Mouse (Mus musculus) CH12.LX (cell line): Measurements from ENCODE around the gene Rin3.

ENCODE experiments used
- CTCF ChIP-seq, 2 experiments: IDR thresholded peaks in 1 of 2; conservative IDR thresholded peaks in 1 of 2; 2 replicates each; pipeline ENCODE4 v1.5.1; 2011 to 2012; ENCODE audit warnings: low read depth in 2 of 2, low read length in 2 of 2, improper control_type of control experiment in 1 of 2, inconsistent platforms in 1 of 2, mild to moderate bottlenecking in 1 of 2, moderate library complexity in 1 of 2
- EP300 ChIP-seq: IDR thresholded peaks from 2 replicates; pipeline ENCODE4 v1.6.1; 2011; ENCODE audit warnings: low read length, improper control_type of control experiment
- HCFC1 ChIP-seq: IDR thresholded peaks from 2 replicates; pipeline ENCODE4 v1.6.1; 2012; ENCODE audit warnings: low read depth, mild to moderate bottlenecking, inconsistent platforms, low read length, improper control_type of control experiment
- JUND ChIP-seq: conservative IDR thresholded peaks from 2 replicates; pipeline ENCODE4 v1.6.1; 2011; ENCODE audit warnings: low read depth, low read length, improper control_type of control experiment
- KAT2A ChIP-seq: IDR thresholded peaks from 2 replicates; pipeline ENCODE4 v1.6.1; 2012; ENCODE audit warnings: low read length, improper control_type of control experiment, inconsistent platforms; ENCODE audit not compliant: insufficient replicate concordance
- NELFE ChIP-seq: IDR thresholded peaks from 2 replicates; pipeline ENCODE4 v1.6.1; 2011; ENCODE audit warnings: low read depth, low read length, improper control_type of control experiment
- POLR2A ChIP-seq: IDR thresholded peaks from 2 replicates; pipeline ENCODE4 v1.6.1; 2011; ENCODE audit warnings: low read depth, mild to moderate bottlenecking, improper control_type of control experiment, low read length
- POLR2AphosphoS2 ChIP-seq: IDR thresholded peaks from 2 replicates; pipeline ENCODE4 v1.6.1; 2011; ENCODE audit warnings: low read depth, low read length, improper control_type of control experiment
- RCOR1 ChIP-seq: conservative IDR thresholded peaks from 2 replicates; pipeline ENCODE4 v1.6.1; 2012; ENCODE audit warnings: low read depth, mild to moderate bottlenecking, inconsistent platforms, low read length, improper control_type of control experiment
- TBP ChIP-seq: conservative IDR thresholded peaks from 2 replicates; pipeline ENCODE4 v1.6.1; 2011; ENCODE audit warnings: low read depth, low read length, improper control_type of control experiment
- TCF12 ChIP-seq: IDR thresholded peaks from 2 replicates; pipeline ENCODE4 v1.6.1; 2014; ENCODE audit warnings: low read depth, mild to moderate bottlenecking, inconsistent platforms, low read length, improper control_type of control experiment
- USF1 ChIP-seq: IDR thresholded peaks from 2 replicates; pipeline ENCODE4 v1.6.1; 2014; ENCODE audit warnings: low read depth, mild to moderate bottlenecking, inconsistent platforms, low read length, improper control_type of control experiment
- USF2 ChIP-seq: conservative IDR thresholded peaks from 2 replicates; pipeline ENCODE4 v1.6.1; 2011; ENCODE audit warnings: low read depth, low read length, improper control_type of control experiment

DNA sequence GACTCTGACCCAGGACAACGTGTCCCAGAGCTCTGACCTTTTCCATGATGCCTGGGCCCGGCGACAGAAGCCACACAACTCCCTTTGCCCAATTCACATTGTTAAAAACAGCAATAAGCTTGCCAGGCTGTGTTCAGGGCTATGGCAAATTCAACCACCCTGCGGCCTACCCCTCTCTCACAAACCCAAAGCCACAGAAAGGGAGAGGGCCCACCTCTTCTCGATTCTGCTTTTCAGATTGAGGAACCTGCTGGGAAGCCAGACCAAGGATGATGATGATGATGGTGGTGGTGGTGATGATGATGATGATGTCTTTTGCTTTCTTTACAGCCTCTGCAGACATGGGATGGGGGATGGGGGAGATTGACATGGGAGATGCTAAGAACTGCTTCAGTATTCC lies 36.6 kb upstream of the Rin3 start:
- TF ChIP-seq RCOR1: no peak
- no peak for TF ChIP-seq USF1
- no peak for TF ChIP-seq EP300
- no peak for TF ChIP-seq CTCF (conservative IDR thresholded peaks at IDR 0.05 in 1 of 2, IDR thresholded peaks at IDR 0.05 in 1 of 2; ENCODE audit: low read depth in 2 of 2, low read length in 2 of 2)
- TF ChIP-seq TBP: no peak
- TF ChIP-seq JUND: no peak
- no peak for TF ChIP-seq HCFC1
- no peak for TF ChIP-seq POLR2AphosphoS2
- TF ChIP-seq USF2: no peak
- no peak for TF ChIP-seq POLR2A
- no peak for TF ChIP-seq TCF12
- TF ChIP-seq KAT2A: no peak
- no peak for TF ChIP-seq NELFE
